Mouse (Mus musculus) brain, embryonic 14.5 days (tissue): ENCODE data around the gene Tbcb.

ENCODE experiments used
- CTCF ChIP-seq: fragments of 200-500 bp; IDR thresholded peaks from 2 replicates; pipeline ENCODE4 v1.5.1; 2012; ENCODE audit warnings: inconsistent platforms, mild to moderate bottlenecking, moderate library complexity, borderline replicate concordance; ENCODE audit not compliant: insufficient read depth, insufficient read length; ENCODE audit errors: extremely low read depth
- POLR2A ChIP-seq: fragments of 200-500 bp; IDR thresholded peaks from 2 replicates; pipeline ENCODE4 v1.6.1; 2012; ENCODE audit warnings: mild to moderate bottlenecking, inconsistent platforms, borderline replicate concordance; ENCODE audit not compliant: poor library complexity, insufficient read depth, insufficient read length, severe bottlenecking; ENCODE audit errors: extremely low read depth

GRCm38 (mm10) chr7:30217277-30217676, 14.8 kb downstream of the Tbcb start:
- TF ChIP-seq CTCF (no peak), POLR2A (no peak)
